Mouse (Mus musculus) intestine, embryonic 14.5 days (tissue): Measurements from ENCODE around the gene Poc5. TPM values are rescaled to one million over a fixed set of nuclear protein-coding genes. Genes with fewer than 3 reads are reported as not detected.

Experiments
- ATAC-seq: fragments of 200-750 bp; cut with Nextera tagmentation; replicated peaks from 2 replicates; pipeline ENCODE4 v1.8.0; 2017; ENCODE audit warnings: low read depth, moderate number of reproducible peaks, moderate TSS enrichment, moderate library complexity; ENCODE audit not compliant: low FRiP score, low TSS enrichment
- DNase-seq: peaks from one replicate; pipeline ENCODE4 v3.0.0-alpha.2; 2018; ENCODE audit warnings: low spot score
- H3K27ac ChIP-seq: fragments of 300-500 bp; sonication (generic); 2 replicates; pipeline ENCODE4 v1.5.1; 2014; ENCODE audit warnings: low read depth, mild to moderate bottlenecking, control low read depth
- H3K27me3 ChIP-seq: fragments of 300-500 bp; sonication (generic); replicated peaks from 2 replicates; pipeline ENCODE4 v1.6.1; 2014; ENCODE audit warnings: low read length, control low read depth; ENCODE audit not compliant: control insufficient read depth, insufficient read depth
- H3K36me3 ChIP-seq: fragments of 300-500 bp; sonication (generic); 2 replicates; pipeline ENCODE4 v1.6.1; 2014; ENCODE audit warnings: low read length, control low read depth; ENCODE audit not compliant: control insufficient read depth, insufficient read depth
- H3K4me1 ChIP-seq: fragments of 300-500 bp; sonication (generic); replicated peaks from 2 replicates; pipeline ENCODE4 v1.6.1; 2014; ENCODE audit warnings: low read length, control low read depth, mixed read lengths; ENCODE audit not compliant: control insufficient read depth, insufficient read depth
- H3K4me2 ChIP-seq: fragments of 300-500 bp; sonication (generic); 2 replicates; pipeline ENCODE4 v1.6.1; 2014; ENCODE audit warnings: low read length
- H3K4me3 ChIP-seq: fragments of 300-500 bp; sonication (generic); 2 replicates; pipeline ENCODE4 v1.5.1; 2014; ENCODE audit warnings: low read depth, low read length, control low read depth, mixed read lengths
- H3K9ac ChIP-seq: fragments of 300-500 bp; sonication (generic); 2 replicates; pipeline ENCODE4 v1.6.1; 2014; ENCODE audit warnings: mild to moderate bottlenecking, low read length
- H3K9me3 ChIP-seq: fragments of 300-500 bp; sonication (generic); 2 replicates; pipeline ENCODE4 v1.6.1; 2016; ENCODE audit warnings: low read length, control low read depth; ENCODE audit not compliant: control insufficient read depth
- WGBS: fragments of 180-500 bp; shearing (Covaris S2); extraction: QIAGEN DNeasy Blood & Tissue Kit; methylation state at CpG from one replicate; pipeline ENCODE4 v1.1.7; 2014; 5-methylcytosine and 5-hydroxymethylcytosine counted together
- microRNA-seq: library from miRNA; unstranded; fragments of <30 nt; microRNA quantifications from one replicate; pipeline ENCODE4, GENCODE M21; 2016
- polyA plus RNA-seq: library from polyadenylated mRNA; unstranded; fragments of >200 nt; fragmentation: Nextera tagmentation; extraction: Ambion mirVana; gene quantifications from 2 replicates; pipeline ENCODE4 v1.2.1, GENCODE M21; 2014

The Poc5 gene
- polyA plus RNA-seq, 1 experiment from 2014 or later, result 14.1 TPM

DNA sequence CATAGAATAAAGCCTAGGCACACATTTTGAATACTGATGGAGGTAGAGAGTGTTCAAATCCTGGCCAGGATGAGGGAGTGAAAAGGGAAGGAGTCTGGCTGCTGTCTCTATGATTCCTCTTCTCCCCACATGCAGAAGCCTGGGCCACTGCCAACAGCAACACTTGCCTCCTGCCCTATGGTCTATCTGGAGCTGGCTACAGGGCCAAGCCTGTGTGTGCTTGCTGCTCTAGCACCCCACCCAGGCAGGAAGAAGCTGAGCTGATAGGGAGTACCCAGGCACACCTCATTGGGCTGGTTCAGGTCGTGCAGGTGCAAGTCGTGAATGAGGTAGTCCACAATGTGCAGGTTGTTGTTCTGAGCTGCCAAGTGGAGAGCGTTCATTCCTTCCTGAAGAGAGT lies 66.2 kb downstream of the Poc5 start:
- no peak overlapping the region for H3K4me2 ChIP-seq
- no peak for DNase-seq
- WGBS, result 85% methylated on average over 3 of the region's 3 CpGs
- H3K36me3 ChIP-seq, result no peaks in the 10 kb centered on the region
- H3K9me3 ChIP-seq, result no peaks in the 10 kb centered on the region
- H3K9ac ChIP-seq, result no peak overlapping the region
- no peaks in the 10 kb centered on the region for H3K27me3 ChIP-seq
- H3K27ac ChIP-seq, result no peak overlapping the region
- ATAC-seq, result no peak
- no peaks in the 10 kb centered on the region for H3K4me1 ChIP-seq
- H3K4me3 ChIP-seq, result no peak overlapping the region

DNA sequence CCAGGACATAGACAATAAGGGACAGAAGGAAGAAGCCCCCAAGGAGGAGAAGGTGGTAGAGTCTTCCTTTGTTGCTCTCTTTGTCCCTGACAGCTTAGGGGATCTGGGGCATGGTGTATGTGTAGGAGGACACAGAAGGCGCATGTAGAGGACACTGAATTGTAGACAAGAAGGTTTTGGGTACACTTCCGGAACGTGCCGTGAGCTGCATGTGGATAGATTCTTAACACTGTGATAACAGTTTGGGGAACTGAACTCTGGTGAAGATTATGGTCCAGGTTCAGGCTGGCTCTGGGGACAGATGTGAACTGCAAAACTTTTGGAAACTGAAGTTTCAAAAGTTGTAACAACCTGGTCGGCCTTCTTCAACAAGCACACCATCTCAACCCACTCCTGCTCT lies 69.5 kb downstream of the Poc5 start:
- Histone ChIP-seq H3K4me1 (no peaks in the 10 kb centered on the region), H3K27me3 (no peaks in the 10 kb centered on the region), H3K36me3 (no peaks in the 10 kb centered on the region), H3K27ac (no peak overlapping the region), H3K4me3 (no peak overlapping the region), H3K4me2 (no peak overlapping the region), H3K9ac (no peak overlapping the region), H3K9me3 (no peaks in the 10 kb centered on the region)
- DNase-seq, result no peak
- ATAC-seq, result no peak
- 83% methylated on average over 5 of the region's 5 CpGs for WGBS

DNA sequence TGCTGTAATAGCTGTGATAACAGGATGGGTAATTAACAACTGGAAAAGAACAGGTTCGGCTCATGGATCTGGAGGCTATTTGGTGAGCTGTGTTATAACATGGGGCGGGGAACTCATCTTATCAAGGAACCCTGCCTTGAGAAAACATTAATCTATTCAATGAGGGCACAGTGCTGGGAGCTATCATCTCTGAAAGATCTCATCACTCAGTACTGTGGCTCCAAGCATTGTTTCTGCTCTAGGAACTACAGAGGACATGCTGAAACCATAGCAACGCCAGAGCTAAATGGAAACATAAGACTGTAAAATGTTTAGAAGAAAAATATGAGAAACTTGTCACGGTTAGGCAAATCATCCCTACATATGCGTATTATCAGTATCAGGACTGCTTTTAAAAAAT lies 69.9 kb downstream of the Poc5 start:
- H3K9ac ChIP-seq, result no peak overlapping the region
- ATAC-seq, result peak; percentile 72
- H3K27me3 ChIP-seq, result no peaks in the 10 kb centered on the region
- H3K27ac ChIP-seq, result no peak overlapping the region
- H3K36me3 ChIP-seq, result no peaks in the 10 kb centered on the region
- no peaks in the 10 kb centered on the region for H3K4me1 ChIP-seq
- WGBS, result 64% methylated on average over 5 of the region's 5 CpGs
- no peak for DNase-seq
- no peak overlapping the region for H3K4me2 ChIP-seq
- no peak overlapping the region for H3K4me3 ChIP-seq
- no peaks in the 10 kb centered on the region for H3K9me3 ChIP-seq

DNA sequence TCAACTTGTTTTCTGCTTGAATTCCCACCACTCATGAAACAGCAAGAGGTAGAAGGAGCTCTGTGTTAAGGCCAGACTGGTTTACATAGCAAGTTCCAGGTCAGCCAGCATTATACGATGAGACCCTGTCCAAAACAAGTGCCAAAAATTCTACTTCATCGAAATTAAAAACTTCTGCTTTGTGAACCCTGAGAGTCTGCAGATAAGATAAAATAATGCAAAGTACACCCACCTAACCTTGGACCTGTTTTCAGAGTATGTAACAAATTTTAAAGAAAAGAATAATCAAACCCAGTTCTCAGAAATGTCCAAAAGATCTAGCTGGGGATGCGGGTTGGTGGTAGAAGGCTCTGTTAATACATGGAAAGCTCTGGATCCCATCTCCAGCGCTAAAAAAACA lies 70.5 kb downstream of the Poc5 start:
- Histone ChIP-seq H3K4me1 (no peaks in the 10 kb centered on the region), H3K27me3 (no peaks in the 10 kb centered on the region), H3K4me3 (no peak overlapping the region), H3K9me3 (no peaks in the 10 kb centered on the region), H3K36me3 (no peaks in the 10 kb centered on the region), H3K27ac (no peak overlapping the region), H3K9ac (no peak overlapping the region), H3K4me2 (no peak overlapping the region)
- WGBS, result 79% methylated on average over 4 of the region's 4 CpGs
- DNase-seq, result no peak
- no peak for ATAC-seq

DNA sequence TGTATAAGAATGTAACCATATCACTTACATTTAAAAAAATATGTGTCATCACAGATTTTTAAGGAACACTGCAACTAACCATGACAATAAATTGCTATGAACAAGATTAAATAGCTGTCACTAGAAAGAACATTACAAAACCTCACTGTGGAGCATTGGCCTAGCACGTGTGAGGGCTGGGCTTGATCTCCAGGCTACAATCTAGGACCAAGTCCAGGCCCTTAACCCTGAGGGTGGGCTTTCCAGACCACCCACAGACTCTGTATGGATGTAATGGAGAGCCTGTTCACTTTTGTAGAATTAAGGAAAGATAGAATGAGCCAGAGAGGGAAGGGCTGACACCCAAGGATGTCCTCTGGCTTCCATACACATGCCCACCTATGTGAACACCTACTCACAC lies 74.5 kb downstream of the Poc5 start:
- Histone ChIP-seq H3K4me2 (no peak overlapping the region), H3K9me3 (no peaks in the 10 kb centered on the region), H3K4me1 (no peaks in the 10 kb centered on the region), H3K4me3 (no peak overlapping the region), H3K36me3 (no peaks in the 10 kb centered on the region), H3K27ac (no peak overlapping the region), H3K27me3 (no peaks in the 10 kb centered on the region), H3K9ac (no peak overlapping the region)
- ATAC-seq (no peak), DNase-seq (no peak)
- 38% methylated on average over 1 of the region's 1 CpGs for WGBS

DNA sequence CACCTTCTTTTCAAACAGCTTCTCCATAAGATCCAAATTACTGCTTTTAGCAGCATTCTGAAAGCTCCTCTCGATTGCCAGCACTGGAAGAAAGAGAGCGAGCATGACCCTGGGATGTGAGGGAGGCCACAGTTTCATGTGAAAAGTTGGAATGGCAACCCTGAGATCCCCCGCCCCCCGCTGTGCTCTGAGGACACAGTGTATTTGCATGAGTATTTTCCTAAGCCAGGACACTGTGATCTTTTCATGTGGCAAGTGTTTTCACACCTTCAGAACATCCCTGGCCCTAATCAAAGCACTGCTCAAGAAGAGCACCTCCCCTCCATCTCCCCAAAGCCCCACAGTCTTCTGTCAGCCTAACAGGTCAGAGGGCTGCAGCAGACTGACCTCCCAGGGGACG lies 77.2 kb downstream of the Poc5 start:
- no peak overlapping the region for H3K4me3 ChIP-seq
- H3K36me3 ChIP-seq, result no peaks in the 10 kb centered on the region
- H3K9me3 ChIP-seq, result no peaks in the 10 kb centered on the region
- DNase-seq, result no peak
- ATAC-seq, result no peak
- H3K4me2 ChIP-seq, result no peak overlapping the region
- no peak overlapping the region for H3K9ac ChIP-seq
- no peaks in the 10 kb centered on the region for H3K27me3 ChIP-seq
- H3K27ac ChIP-seq, result no peak overlapping the region
- 57% methylated on average over 5 of the region's 5 CpGs for WGBS
- 0 out of 2 replicates have a peak, but pooled peaks cover 2% of the 10 kb centered on the region for H3K4me1 ChIP-seq

Small RNA genes lying within 50 kb of the gene (microRNA-seq; reads per million reads assigned to microRNA genes)
- gene Gm25213, result not detected

Other genes with a start within 250 kb of the Poc5 start
- 0.16 and 0.23 TPM in 2 replicates for gene Ankdd1b, start 82.9 kb downstream of the Poc5 start, polyA plus RNA-seq
- not detected in 2 replicates for gene Gm17622, start 102.4 kb downstream of the Poc5 start, polyA plus RNA-seq
- 11.0 and 12.1 TPM in 2 replicates for gene Polk, start 154.3 kb downstream of the Poc5 start, polyA plus RNA-seq
- 12.6 and 12.7 TPM in 2 replicates for gene Col4a3bp, start 154.3 kb downstream of the Poc5 start, polyA plus RNA-seq